Mouse (Mus musculus) MEL (cell line): ENCODE measurements around the gene Bpifc. TPM values are rescaled to one million over a fixed set of nuclear protein-coding genes. Genes with fewer than 3 reads are reported as not detected.

Experiments used
- DNase-seq: peaks from one replicate; pipeline ENCODE4 v3.0.0; 2011; ENCODE audit warnings: low read depth, low spot score
- H3K27ac ChIP-seq: 2 replicates; pipeline ENCODE4 v1.5.1; 2012; ENCODE audit warnings: low read depth, mild to moderate bottlenecking, control low read depth, low read length, moderate library complexity; ENCODE audit not compliant: control insufficient read depth
- H3K27me3 ChIP-seq, 2 experiments: fragments of 150-350 bp in 1 of 2; sonication (generic) in 1 of 2; 2 replicates each; pipeline ENCODE4 v1.6.1; 2012; ENCODE audit warnings: low read length in 2 of 2, mild to moderate bottlenecking in 2 of 2, improper control_type of control experiment in 1 of 2, moderate library complexity in 1 of 2; ENCODE audit not compliant: insufficient read depth in 2 of 2, control insufficient read depth in 1 of 2
- H3K36me3 ChIP-seq, 2 experiments: 2 replicates each; pipeline ENCODE4 v1.6.1; 2012 to 2014; ENCODE audit warnings: low read length in 2 of 2, improper control_type of control experiment in 1 of 2, inconsistent platforms in 1 of 2, mild to moderate bottlenecking in 1 of 2; ENCODE audit not compliant: insufficient read depth in 2 of 2, control insufficient read depth in 1 of 2
- H3K4me1 ChIP-seq, 2 experiments: fragments of 150-350 bp in 1 of 2; sonication (generic) in 1 of 2; 2 replicates each; pipeline ENCODE4 v1.6.1; 2012; ENCODE audit warnings: low read length in 2 of 2, improper control_type of control experiment in 1 of 2, mild to moderate bottlenecking in 1 of 2; ENCODE audit not compliant: insufficient read depth in 2 of 2, control insufficient read depth in 1 of 2
- H3K4me3 ChIP-seq, 2 experiments: fragments of 150-350 bp in 1 of 2; sonication (generic) in 1 of 2; 2 replicates each; pipeline ENCODE4 v1.5.1; 2012; ENCODE audit warnings: low read depth in 2 of 2, low read length in 2 of 2, mild to moderate bottlenecking in 2 of 2, moderate library complexity in 2 of 2, control low read depth in 1 of 2, improper control_type of control experiment in 1 of 2; ENCODE audit not compliant: control insufficient read depth in 1 of 2, insufficient read depth in 1 of 2
- H3K79me2 ChIP-seq: 2 replicates; pipeline ENCODE4 v1.6.1; 2012; ENCODE audit warnings: mild to moderate bottlenecking, low read length, moderate library complexity; ENCODE audit not compliant: control insufficient read depth, poor library complexity, insufficient read depth
- H3K9ac ChIP-seq: 2 replicates; pipeline ENCODE4 v1.6.1; 2012; ENCODE audit warnings: low read depth, mild to moderate bottlenecking, control low read depth, low read length, moderate library complexity; ENCODE audit not compliant: control insufficient read depth, poor library complexity, severe bottlenecking
- H3K9me3 ChIP-seq: fragments of 150-350 bp; sonication (generic); replicated peaks from 2 replicates; pipeline ENCODE4 v1.6.1; 2012; ENCODE audit warnings: mild to moderate bottlenecking, low read length, improper control_type of control experiment, moderate library complexity; ENCODE audit not compliant: insufficient read depth
- BHLHE40 ChIP-seq: IDR thresholded peaks from 2 replicates; pipeline ENCODE4 v1.6.1; 2012; ENCODE audit warnings: low read depth, mild to moderate bottlenecking, inconsistent platforms, low read length, improper control_type of control experiment, borderline replicate concordance
- CHD2 ChIP-seq: IDR thresholded peaks from 2 replicates; pipeline ENCODE4 v1.6.1; 2011; ENCODE audit warnings: low read length, improper control_type of control experiment
- CTCF ChIP-seq, 3 experiments: IDR thresholded peaks in 2 of 3; conservative IDR thresholded peaks in 1 of 3; 2 replicates each; pipeline ENCODE4 v1.5.1; 2011 to 2012; ENCODE audit warnings: low read length in 3 of 3, low read depth in 2 of 3, mild to moderate bottlenecking in 2 of 3, improper control_type of control experiment in 1 of 3, inconsistent platforms in 1 of 3, mixed read lengths in 1 of 3, moderate library complexity in 1 of 3; ENCODE audit not compliant: control insufficient read depth in 1 of 3, insufficient read depth in 1 of 3, poor library complexity in 1 of 3, severe bottlenecking in 1 of 3
- EP300 ChIP-seq, 2 experiments: IDR thresholded peaks; 2 replicates each; pipeline ENCODE4 v1.6.1; 2011; ENCODE audit warnings: improper control_type of control experiment in 2 of 2, low read length in 2 of 2, low read depth in 1 of 2, mild to moderate bottlenecking in 1 of 2
- GABPA ChIP-seq: IDR thresholded peaks from 2 replicates; pipeline ENCODE4 v1.6.1; 2012; ENCODE audit warnings: low read depth, mild to moderate bottlenecking, inconsistent platforms, low read length, improper control_type of control experiment, moderate library complexity
- GATA1 ChIP-seq: IDR thresholded peaks from 2 replicates; pipeline ENCODE4 v1.6.1; 2011; ENCODE audit warnings: low read depth, low read length, improper control_type of control experiment
- HCFC1 ChIP-seq: IDR thresholded peaks from 2 replicates; pipeline ENCODE4 v1.6.1; 2012; ENCODE audit warnings: low read depth, mild to moderate bottlenecking, inconsistent platforms, low read length, improper control_type of control experiment, moderate library complexity
- KAT2A ChIP-seq: conservative IDR thresholded peaks from 2 replicates; pipeline ENCODE4 v1.6.1; 2012; ENCODE audit warnings: low read depth, low read length, improper control_type of control experiment, inconsistent platforms
- MAFK ChIP-seq: IDR thresholded peaks from 2 replicates; pipeline ENCODE4 v1.6.1; 2011; ENCODE audit warnings: low read depth, mild to moderate bottlenecking, low read length, improper control_type of control experiment, borderline replicate concordance
- MAZ ChIP-seq: IDR thresholded peaks from 2 replicates; pipeline ENCODE4 v1.6.1; 2012; ENCODE audit warnings: low read depth, mild to moderate bottlenecking, inconsistent platforms, low read length, improper control_type of control experiment
- MXI1 ChIP-seq: IDR thresholded peaks from 2 replicates; pipeline ENCODE4 v1.6.1; 2011; ENCODE audit warnings: mild to moderate bottlenecking, low read depth, low read length, improper control_type of control experiment
- MYB ChIP-seq: IDR thresholded peaks from 2 replicates; pipeline ENCODE4 v1.6.1; 2011; ENCODE audit warnings: mild to moderate bottlenecking, low read depth, low read length, improper control_type of control experiment
- NELFE ChIP-seq: IDR thresholded peaks from 2 replicates; pipeline ENCODE4 v1.6.1; 2011; ENCODE audit warnings: low read depth, low read length, improper control_type of control experiment
- NRF1 ChIP-seq: IDR thresholded peaks from 2 replicates; pipeline ENCODE4 v1.6.1; 2014; ENCODE audit warnings: low read depth, mild to moderate bottlenecking, inconsistent platforms, low read length, improper control_type of control experiment, moderate library complexity; ENCODE audit not compliant: poor library complexity, insufficient read depth, severe bottlenecking
- POLR2AphosphoS2 ChIP-seq: IDR thresholded peaks from 2 replicates; pipeline ENCODE4 v1.6.1; 2011; ENCODE audit warnings: low read length, improper control_type of control experiment
- RAD21 ChIP-seq: IDR thresholded peaks from 2 replicates; pipeline ENCODE4 v1.6.1; 2011; ENCODE audit warnings: mild to moderate bottlenecking, low read depth, low read length, improper control_type of control experiment
- SMC3 ChIP-seq: IDR thresholded peaks from 2 replicates; pipeline ENCODE4 v1.6.1; 2011; ENCODE audit warnings: low read depth, low read length, improper control_type of control experiment
- ZC3H11A ChIP-seq: IDR thresholded peaks from 2 replicates; pipeline ENCODE4 v1.6.1; 2012; ENCODE audit warnings: low read depth, mild to moderate bottlenecking, inconsistent platforms, low read length, improper control_type of control experiment
- ZMIZ1 ChIP-seq: IDR thresholded peaks from 2 replicates; pipeline ENCODE4 v1.6.1; 2012; ENCODE audit warnings: low read depth, mild to moderate bottlenecking, inconsistent platforms, low read length, improper control_type of control experiment, moderate library complexity
- ZNF384 ChIP-seq: IDR thresholded peaks from 2 replicates; pipeline ENCODE4 v1.6.1; 2012; ENCODE audit warnings: low read depth, mild to moderate bottlenecking, inconsistent platforms, low read length, improper control_type of control experiment
- polyA plus RNA-seq, 2 experiments: library from polyadenylated mRNA; stranded (reverse) in 1 of 2; unstranded in 1 of 2; fragments of >175 nt in 1 of 2; fragments of >200 nt in 1 of 2; gene quantifications; 2 replicates each; pipeline versions ENCODE4 v1.2.1 to v1.2.4; 2012; ENCODE audit warnings: low replicate concordance in 2 of 2, low read depth in 1 of 2; ENCODE audit not compliant: insufficient read length in 2 of 2, insufficient read depth in 1 of 2, missing spikeins in 1 of 2
- total RNA-seq: library from RNA; depleted of rRNA; stranded (reverse); fragments of 300-350 nt; gene quantifications from 2 replicates; pipeline ENCODE4 v1.2.3, GENCODE M21; 2012

The Bpifc gene
- total and polyA plus RNA-seq, 3 experiments: 0.03 TPM; not detected in 2

DNA sequence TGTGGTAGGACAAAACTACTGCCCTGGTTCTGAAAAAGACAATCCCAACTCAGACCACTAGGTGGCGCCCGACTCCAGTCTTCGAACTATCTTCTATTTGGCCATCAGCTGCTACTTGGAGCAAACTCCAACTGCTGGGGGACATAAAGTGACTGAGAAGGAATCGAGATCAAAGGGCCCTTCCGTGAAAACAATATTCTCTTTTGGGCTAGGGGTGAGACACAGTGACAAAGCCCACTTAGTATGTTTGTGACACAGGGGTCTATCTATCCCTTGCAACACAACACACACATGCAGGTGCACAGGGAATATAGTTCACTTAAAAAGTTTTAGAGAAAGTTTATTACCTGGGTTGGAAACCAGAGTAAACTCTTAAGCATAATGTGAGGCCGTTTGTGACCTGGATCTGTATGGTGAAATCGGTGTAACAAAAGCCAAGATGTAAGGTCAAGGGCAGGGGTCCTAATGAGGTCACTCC, 43.5 kb downstream of the Bpifc start:
- Histone ChIP-seq H3K4me3 (no peak overlapping the region), H3K9ac (no peak overlapping the region), H3K27ac (no peak overlapping the region), H3K36me3 (no peaks in the 10 kb centered on the region), H3K9me3 (no peaks in the 10 kb centered on the region), H3K27me3 (peaks cover 0 to 1% of the 10 kb centered on the region in 2 experiments; a peak in 3 of 4 replicates), H3K79me2 (no peaks in the 10 kb centered on the region), H3K4me1 (no peaks in the 10 kb centered on the region)
- DNase-seq: peak; percentile 72
- peak; percentile 93 for TF ChIP-seq RAD21
- TF ChIP-seq CTCF (IDR thresholded peaks at IDR 0.05 in 2 of 3, conservative IDR thresholded peaks at IDR 0.05 in 1 of 3; ENCODE audit: control insufficient read depth in 1 of 3, insufficient read depth in 1 of 3, low read depth in 2 of 3, low read length in 3 of 3, poor library complexity in 1 of 3, severe bottlenecking in 1 of 3): peak; percentile 82 to 93 (median 83)
- TF ChIP-seq MAZ: 0 out of 2 replicates have a peak, but pooled peaks have one; percentile 19
- peak; percentile 87 for TF ChIP-seq ZC3H11A
- TF ChIP-seq MAFK: no peak
- TF ChIP-seq ZNF384: no peak
- TF ChIP-seq ZMIZ1: no peak
- TF ChIP-seq POLR2AphosphoS2: no peak
- TF ChIP-seq EP300 (IDR thresholded peaks at IDR 0.05; ENCODE audit: low read depth in 1 of 2, low read length in 2 of 2): no peak
- TF ChIP-seq SMC3: peak; percentile 85
- TF ChIP-seq MXI1: no peak

- Histone ChIP-seq H3K4me1 (no peaks in the 10 kb centered on the region), H3K4me3 (no peak overlapping the region), H3K27me3 (peaks cover 0 to 1% of the 10 kb centered on the region in 2 experiments; a peak in 3 of 4 replicates), H3K36me3 (no peaks in the 10 kb centered on the region), H3K79me2 (no peaks in the 10 kb centered on the region), H3K27ac (no peak overlapping the region), H3K9me3 (no peaks in the 10 kb centered on the region), H3K9ac (no peak overlapping the region)
- no peak for DNase-seq
- no peak for TF ChIP-seq KAT2A
- no peak for TF ChIP-seq CTCF (IDR thresholded peaks at IDR 0.05 in 2 of 3, conservative IDR thresholded peaks at IDR 0.05 in 1 of 3; ENCODE audit: control insufficient read depth in 1 of 3, insufficient read depth in 1 of 3, low read depth in 2 of 3, low read length in 3 of 3, poor library complexity in 1 of 3, severe bottlenecking in 1 of 3)
- no peak for TF ChIP-seq GABPA
- no peak for TF ChIP-seq MYB
- TF ChIP-seq GATA1: no peak
- no peak for TF ChIP-seq HCFC1
- TF ChIP-seq CHD2: no peak
- no peak for TF ChIP-seq BHLHE40
- no peak for TF ChIP-seq NELFE
- no peak for TF ChIP-seq MAFK
- TF ChIP-seq NRF1: no peak
Measured at GRCm38 (mm10) chr10:85967411-85968156, 44.1 kb downstream of the Bpifc start.
